Mouse (Mus musculus) right cerebral cortex, adult 2 months (tissue): ENCODE measurements around the gene Lcmt1.
A peak's percentile ranks its signal among the peaks of the same experiment; 100 is the strongest.

ENCODE experiments used
- DNase-seq, 2 experiments: peaks; one replicate each; pipeline ENCODE4 v3.0.0; 2021 to 2022; ENCODE audit warnings: low spot score in 2 of 2

Lcmt1 gene

DNA sequence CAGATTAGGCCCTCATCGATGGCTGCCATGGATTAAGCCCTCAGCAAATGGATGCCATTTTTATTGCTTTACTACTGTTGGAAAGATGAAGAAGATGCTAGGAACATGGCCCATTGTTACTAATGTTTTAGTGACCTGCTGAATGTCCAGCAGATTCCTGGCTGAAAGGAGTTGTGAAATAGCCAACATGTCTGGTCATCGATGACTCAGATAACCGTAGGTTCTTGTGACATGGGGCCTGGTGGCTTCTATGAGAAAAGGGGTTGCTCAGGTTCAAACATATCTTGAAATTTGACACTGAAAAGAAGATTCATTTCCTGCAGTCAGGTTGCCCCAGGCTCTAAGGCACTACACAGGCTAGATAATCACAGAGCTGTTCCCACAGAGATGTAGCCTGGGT is 85.5 kb downstream of the Lcmt1 start:
- DNase-seq = no peak

DNA sequence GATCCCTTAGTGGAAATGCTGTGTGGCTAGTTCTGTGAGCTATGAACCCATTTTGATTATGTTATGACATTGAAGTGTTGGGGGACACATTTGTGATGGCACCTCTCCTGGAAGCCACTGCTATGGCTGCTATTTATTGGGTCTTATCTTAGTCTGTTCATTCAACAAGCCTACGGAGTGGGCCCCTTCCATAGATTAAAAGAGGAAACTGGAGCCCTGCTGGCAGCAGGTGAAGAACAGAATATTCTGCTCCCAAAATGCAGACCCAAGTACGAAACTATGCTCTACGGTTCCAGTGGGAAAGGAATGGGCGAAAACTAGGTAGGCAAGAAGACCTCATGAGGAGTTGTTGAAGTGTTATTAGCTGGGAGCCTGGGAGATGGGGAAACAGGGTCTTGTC is 88.7 kb downstream of the Lcmt1 start:
- no peak for DNase-seq

DNA sequence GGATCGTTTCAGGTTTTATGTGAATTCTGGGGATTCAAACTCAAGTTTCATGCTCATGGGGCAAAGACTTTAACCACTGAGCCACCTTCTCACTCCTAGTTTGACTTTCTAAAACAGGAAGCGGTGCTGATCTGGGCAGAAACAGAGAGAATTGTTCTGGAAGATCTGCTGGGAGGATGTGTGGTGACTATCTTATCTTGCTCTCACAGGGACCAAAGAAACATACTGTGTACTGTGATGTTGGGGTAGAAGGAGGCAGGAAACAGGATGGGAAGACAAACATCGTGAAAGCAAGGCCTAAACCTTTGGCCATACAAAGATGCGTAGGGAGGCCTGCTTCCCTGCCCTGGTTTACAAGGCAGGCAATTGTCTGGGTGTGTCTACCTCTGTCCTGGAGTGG is 89.7 kb downstream of the Lcmt1 start:
- DNase-seq = no peak

- no peak for DNase-seq
Measured at GRCm38 (mm10) chr7:123461316-123461715, 91.7 kb downstream of the Lcmt1 start.

DNA sequence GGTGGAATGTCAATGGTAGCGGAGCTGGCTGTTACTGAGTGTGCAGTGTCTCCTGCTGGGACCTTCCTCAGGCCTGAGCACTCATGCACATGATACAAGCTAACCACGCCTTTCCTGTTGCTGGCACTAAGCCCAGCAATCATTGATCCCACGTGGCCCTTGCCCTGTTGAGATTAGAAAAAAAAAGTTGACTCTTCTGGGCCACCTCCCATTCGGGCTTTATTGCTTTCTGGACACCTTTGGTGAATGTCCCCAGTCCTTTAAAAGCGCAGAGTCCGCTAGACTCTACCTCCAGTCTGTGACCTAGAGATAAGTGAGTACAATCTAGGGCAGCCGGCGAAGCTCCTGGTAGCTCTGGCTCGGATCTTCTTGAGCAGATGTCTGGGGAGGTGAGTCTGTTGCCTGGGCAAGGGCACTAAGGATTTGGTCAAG is 92.5 kb downstream of the Lcmt1 start, which contains the start of gene Aqp8:
Gene Aqp8 (plus strand): TSS at position 222 of the 432 bp plus-strand sequence.
- no peak for DNase-seq

GRCm38 (mm10) chr7:123463569-123463968 is 94.0 kb downstream of the Lcmt1 start:
- DNase-seq = no peak

DNA sequence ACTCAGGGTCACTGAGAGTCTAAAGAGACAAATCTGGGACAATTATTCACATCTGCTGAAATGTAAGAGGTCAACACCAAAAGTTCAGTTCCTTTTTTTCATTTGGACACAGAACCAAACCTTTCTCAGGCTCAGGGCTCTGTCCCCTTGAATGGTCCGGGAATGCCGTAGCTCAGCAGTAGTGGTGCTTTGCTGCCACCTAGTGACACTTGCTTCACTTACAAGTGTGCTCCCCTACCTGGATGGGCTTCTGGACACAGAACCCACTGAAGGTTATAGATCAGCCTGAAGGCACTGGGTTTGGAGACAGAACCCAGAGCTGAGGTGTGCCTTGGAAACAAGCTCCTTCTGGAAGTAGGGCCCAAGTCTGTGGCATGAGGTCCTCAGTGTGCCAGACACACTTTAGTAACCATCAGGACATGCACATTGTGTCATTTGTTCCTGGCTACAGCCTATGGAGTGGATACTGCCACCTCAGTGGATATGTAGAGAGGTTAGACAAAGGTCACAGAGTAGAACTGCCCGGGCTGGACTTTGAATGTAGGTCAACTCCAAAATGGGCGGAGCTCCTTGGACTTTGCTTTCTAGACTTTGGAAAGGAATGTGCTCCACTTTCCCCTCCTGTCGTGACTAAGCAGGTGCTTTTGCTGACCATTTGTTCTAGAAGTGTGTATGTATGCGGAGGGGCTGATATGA is 96.3 kb downstream of the Lcmt1 start:
- peak; percentile 72 to 81 for DNase-seq

DNA sequence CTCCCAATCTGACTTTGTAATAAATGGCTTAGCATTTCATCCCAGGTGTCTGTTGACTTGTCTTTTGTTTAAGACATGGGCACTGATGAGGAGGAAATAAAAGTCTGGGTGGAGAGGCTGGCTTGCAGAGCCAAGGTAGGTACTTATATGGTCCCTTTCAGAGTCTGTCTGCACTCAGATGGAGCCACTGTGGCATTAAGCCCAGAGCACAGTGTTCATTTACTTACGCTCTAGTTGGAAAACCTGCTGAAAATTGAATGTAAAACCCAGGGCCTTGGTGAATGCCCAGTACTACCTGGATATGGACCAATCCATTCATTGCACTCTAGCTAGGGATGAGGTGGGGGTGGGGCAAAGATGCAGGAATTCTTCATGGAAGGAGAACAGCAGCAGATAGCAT is 98.4 kb downstream of the Lcmt1 start:
- no peak for DNase-seq
